Mouse (Mus musculus): Measurements from ENCODE around the gene Cd24a. TPM values are rescaled to one million over a fixed set of nuclear protein-coding genes. Genes with fewer than 3 reads are reported as not detected.

Cd24a gene
- total RNA-seq, 2 experiments from 2014 or later = 6.8 to 11.0 TPM

GRCm38 (mm10) chr10:43579381-43580261, 1.5 kb downstream of the Cd24a start:
- peak; percentile 39 to 55 for DNase-seq
- intact Hi-C loops (cut with DNase I) = loop anchor here (5.0 to 10.0 kb wide), 4 partner anchors 168 to 595 kb away; partner anchors contain the start of genes Qrsl1 and Rtn4ip1

GRCm38 (mm10) chr10:43580649-43581078, 2.6 kb downstream of the Cd24a start:
- intact Hi-C loops (cut with DNase I) = no loop called here
- peak; percentile 17 to 27 for DNase-seq

GRCm38 (mm10) chr10:43581260-43581659, 3.2 kb downstream of the Cd24a start:
- DNase-seq = no peak
- intact Hi-C loops (cut with DNase I) = no loop called here

GRCm38 (mm10) chr10:43584538-43584937, 6.5 kb downstream of the Cd24a start:
- DNase-seq = no peak
- intact Hi-C loops (cut with DNase I) = no loop called here

DNA sequence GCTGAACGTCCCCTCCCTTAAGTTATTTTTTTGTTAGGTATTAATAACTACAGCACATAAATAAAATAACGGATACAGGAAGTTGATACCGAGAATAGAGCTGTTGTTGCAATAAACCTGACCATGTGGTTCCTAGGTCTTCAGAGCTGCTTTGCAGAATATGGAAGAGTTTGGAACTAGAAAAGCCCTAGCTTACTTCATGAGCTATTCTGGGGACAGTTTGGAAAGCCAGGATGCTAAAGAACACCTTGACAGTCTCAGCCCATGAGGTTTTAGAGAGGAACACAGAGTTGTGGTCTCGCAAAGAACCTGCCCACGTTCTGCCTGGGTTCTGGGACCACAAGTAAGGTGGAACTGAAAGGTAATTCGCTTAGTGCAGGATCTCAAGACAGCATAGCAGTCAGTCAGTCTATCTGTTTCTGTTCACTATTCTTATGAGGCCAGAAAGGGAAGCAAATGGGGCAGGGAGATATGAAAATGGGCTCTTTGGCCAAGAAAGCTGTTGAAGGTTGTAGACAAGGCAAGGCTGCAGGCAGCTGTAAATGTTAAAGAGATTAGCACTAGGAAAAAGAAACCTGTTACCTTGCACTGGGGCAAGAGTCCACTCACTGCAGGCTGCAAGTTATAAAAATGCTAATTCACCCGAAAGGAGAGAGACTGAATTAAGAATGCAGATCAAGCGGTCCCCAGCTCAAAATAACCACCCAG, 10.5 kb downstream of the Cd24a start:
- no peak for DNase-seq
- intact Hi-C loops (cut with DNase I) = no loop called here

DNA sequence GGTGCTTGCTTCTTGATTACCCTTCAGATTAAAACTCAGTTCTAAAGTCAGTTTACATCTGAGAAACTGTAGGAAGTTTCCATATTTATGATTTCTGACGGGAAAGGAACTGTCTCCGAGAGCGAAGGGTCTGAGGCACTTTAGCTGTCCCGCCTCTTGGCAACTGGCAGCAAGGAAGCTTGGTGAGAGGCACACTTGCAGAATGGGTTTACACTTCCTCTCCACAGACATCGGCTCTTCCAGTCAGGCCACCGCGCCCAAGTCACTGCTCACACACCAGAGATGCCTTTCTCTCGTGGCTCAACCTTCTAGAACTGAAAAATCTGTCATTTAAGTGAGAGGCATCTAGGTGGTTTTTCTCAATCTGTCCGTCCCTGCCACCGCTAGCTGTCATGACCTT, 13.4 kb downstream of the Cd24a start:
- DNase-seq = no peak
- intact Hi-C loops (cut with DNase I) = no loop called here

GRCm38 (mm10) chr10:43593182-43593581, 15.1 kb downstream of the Cd24a start:
- DNase-seq = no peak
- intact Hi-C loops (cut with DNase I) = no loop called here

GRCm38 (mm10) chr10:43594187-43594586, 16.1 kb downstream of the Cd24a start:
- DNase-seq = no peak
- intact Hi-C loops (cut with DNase I) = no loop called here

- no peak for DNase-seq
- intact Hi-C loops (cut with DNase I) = no loop called here
Measured at GRCm38 (mm10) chr10:43594894-43595293, 16.8 kb downstream of the Cd24a start.

DNA sequence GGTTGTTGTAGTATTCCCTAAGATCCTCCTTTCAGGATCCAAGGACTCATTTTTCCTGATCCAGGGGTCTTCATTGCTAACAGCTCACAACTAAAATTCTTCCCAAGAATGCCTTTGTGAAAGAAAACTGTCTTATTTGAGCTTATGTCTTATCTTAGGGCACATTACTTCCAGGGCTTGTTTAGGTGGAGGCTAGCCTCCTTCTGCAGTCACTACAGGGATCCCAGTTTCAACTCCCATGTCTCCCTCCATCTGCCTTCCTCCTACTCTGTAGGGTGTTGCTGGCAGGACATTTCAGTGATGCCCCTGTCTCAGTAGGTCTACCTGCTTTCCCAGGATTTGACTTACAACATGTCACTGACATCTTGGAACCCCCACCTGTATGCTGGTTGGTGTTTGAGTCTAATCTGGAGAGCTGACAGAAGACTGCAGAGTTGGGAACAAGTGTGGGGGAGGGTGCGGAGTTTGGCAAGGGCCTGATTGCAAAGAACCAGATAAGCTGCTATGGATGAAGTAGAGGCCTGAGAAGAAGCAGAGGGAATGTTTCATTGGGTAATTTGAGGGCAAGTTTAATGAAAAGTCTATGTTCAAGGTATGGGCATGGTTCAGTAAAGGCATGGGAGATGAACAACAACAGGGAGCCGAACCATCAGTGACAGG, 20.1 kb downstream of the Cd24a start:
- intact Hi-C loops (cut with DNase I) = no loop called here
- no peak for DNase-seq

DNA sequence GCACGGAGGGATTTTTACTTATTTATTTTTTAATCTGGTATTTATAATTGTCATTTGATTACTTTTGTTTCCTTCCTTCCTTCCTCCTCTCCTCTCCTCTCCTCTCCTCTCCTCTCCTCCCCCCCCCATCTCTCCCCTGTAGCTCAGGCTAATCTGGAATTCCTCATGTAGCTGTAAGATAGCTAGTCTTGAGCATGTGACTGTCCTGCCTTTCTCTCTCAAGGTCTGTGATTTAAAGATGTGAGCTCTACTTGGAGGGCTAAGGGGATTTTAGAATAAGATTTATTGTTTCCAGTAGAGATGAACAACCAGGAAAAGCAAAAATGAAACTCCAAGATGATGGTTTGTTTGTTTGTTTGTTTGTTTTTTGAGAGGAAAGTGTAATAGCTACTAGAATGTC, 23.0 kb downstream of the Cd24a start:
- no peak for DNase-seq
- intact Hi-C loops (cut with DNase I) = no loop called here

GRCm38 (mm10) chr10:43601511-43602396, 23.7 kb downstream of the Cd24a start:
- intact Hi-C loops (cut with DNase I) = no loop called here
- no peak for DNase-seq

DNA sequence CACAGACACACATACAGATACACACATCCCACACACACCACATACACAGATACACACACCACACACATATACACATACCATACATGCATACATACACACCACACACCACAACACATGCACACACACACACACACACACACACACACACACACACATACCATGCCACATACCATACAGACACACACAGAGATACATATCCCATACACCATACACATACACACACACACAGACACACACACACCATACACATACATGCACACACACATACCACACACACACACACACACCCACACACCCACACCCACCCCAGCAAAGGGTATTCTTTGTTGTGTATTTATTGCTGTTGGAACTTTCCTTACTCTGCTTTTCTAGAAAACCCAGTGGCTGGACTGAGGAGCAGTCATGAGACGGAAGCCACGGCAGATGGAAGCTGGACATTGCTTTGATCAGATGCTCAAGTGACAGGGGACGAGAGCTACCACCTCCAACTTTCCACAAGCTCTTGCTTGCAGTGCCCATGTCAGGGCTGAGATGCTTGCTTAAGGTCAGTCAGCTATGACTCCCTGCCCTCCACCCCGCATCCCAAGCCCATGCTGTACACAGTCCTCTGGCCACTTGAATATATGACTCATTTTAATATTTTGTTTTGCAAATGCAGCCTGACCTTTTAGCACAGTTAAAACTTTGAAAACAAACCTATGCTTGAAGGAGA, 26.0 kb downstream of the Cd24a start:
- no peak for DNase-seq
- intact Hi-C loops (cut with DNase I) = no loop called here

DNA sequence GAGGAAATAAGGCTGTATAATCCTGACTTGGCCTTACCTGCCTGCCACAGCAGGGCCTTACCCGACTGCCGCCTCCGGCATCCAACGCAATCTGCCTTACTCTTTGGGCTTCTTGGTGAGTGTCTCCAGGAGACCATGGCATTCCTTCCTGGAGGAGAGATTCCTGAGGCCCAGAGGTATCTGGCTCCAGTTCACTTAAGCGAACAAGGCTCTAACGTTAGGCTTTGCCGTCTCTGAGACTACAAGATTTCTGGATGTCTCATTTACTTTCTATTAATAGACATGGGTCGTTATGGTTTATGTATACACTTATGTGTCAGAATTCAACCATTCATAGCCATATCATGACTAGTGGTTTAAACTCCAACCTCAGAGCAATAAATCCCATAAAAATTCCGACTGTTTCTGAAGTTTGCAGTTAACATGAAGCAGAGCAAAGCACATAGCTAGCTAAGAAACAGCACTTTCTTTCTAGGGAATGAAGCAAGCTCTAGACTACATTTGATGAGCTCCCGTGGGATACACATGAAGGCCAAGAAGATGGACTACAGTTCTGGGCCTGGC, 26.7 kb downstream of the Cd24a start:
- no peak for DNase-seq
- intact Hi-C loops (cut with DNase I) = no loop called here

DNA sequence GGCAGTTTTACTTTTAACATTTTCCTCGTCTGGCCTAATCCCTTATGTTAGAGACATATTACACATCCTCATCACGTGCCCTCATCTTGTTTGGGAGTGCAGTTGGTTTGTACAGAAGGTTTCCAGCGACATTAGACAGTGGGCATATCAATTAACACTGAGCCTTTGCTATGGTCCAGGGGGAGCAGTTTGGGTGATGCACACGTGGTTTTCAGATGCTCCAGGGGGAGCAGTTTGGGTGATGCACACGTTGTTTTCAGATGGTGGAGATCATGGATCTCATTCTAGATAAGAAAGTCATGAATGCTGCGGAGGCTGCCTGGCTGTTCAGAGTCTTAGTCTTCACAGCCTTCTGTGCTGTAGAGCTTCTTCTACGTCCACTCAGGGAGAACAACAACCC, 27.8 kb downstream of the Cd24a start:
- intact Hi-C loops (cut with DNase I) = no loop called here
- no peak for DNase-seq

DNA sequence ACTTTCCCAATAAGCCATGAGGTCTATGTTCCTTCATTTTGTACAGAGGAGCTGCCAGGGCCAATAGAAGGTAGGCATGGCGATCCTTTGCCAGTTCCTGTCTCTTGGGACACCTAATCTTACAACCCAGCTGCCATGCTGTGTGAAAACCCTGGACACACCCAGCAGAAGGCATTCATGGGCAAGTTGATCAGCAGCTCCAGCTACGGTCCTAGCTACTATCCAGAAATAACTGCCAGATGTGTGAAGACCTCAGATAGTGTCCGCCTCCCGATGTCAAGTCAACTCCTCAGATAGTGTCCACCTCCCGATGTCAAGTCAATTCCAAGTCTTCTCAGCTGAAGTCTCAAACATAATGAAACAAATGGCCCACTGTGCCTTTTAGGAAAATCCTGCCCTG, 31.4 kb downstream of the Cd24a start:
- intact Hi-C loops (cut with DNase I) = no loop called here
- DNase-seq = no peak

DNA sequence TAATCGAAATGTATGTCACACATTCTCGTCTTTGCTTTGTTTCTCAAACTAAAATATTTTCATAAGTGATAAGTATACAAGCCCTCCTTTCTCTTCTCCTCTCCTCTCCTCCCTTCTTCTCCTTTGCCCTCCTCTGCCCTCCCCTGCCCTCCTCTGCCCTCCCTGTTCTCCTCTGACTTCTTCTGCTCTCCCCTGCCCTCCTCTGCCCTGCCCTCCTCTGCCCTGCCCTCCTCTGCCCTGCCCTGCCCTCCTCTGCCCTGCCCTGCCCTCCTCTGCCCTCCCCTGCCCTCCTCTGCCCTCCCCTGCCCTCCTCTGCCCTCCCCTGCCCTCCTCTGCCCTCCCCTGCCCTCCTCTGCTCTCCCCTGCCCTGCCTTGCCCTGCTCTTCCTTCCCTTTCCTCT, 31.9 kb downstream of the Cd24a start:
- intact Hi-C loops (cut with DNase I) = no loop called here
- DNase-seq = no peak

GRCm38 (mm10) chr10:43611081-43611480, 33.0 kb downstream of the Cd24a start:
- intact Hi-C loops (cut with DNase I) = no loop called here
- no peak for DNase-seq

DNA sequence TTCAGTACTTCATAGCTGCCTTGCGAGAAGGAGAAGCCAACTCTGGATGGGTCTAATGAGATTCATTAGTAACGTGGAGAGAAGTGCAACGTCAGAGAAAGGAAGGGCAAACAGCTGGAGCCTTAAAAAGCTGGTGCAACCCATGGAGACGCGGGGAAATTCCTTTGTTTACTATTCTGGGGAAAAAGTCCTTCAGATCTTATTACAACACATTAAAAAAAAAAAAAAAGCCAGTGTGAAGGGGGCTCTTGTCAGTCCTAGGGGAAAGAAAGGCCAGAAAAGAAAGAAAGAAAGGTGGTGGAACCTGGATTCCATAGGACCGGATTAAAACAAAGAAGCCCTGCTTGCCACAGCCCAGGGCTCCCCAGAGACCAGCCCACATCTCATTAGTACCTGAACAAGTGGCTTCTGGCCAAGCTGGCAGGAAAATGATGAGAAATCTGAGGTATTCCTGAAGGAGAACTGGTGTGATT, 41.0 kb downstream of the Cd24a start:
- intact Hi-C loops (cut with DNase I) = no loop called here
- DNase-seq = no peak

Measured in heart, postnatal 10 days (tissue).